Mouse (Mus musculus) intestine, postnatal 0 days (tissue): ENCODE measurements at regions not wholly inside any gene's neighbourhood (a gene's known extent, or its start where the extent isn't known, plus 50 kb on each side); places are given as distances from the start of the nearest gene placed in this dataset.

ENCODE experiments used
- ATAC-seq: fragments of 200-750 bp; cut with Nextera tagmentation; 2 replicates; pipeline ENCODE4 v1.8.0; 2017; ENCODE audit warnings: mild to moderate bottlenecking, moderate TSS enrichment, moderate library complexity
- H3K27ac ChIP-seq: fragments of 300-500 bp; sonication (generic); 2 replicates; pipeline ENCODE4 v1.5.1; 2014; ENCODE audit warnings: mild to moderate bottlenecking, low read depth, low read length, moderate library complexity
- H3K27me3 ChIP-seq: fragments of 300-500 bp; sonication (generic); replicated peaks from 2 replicates; pipeline ENCODE4 v1.6.1; 2014; ENCODE audit warnings: low read length, mixed read lengths; ENCODE audit not compliant: control insufficient read depth, insufficient read depth
- H3K36me3 ChIP-seq: fragments of 300-500 bp; sonication (generic); 2 replicates; pipeline ENCODE4 v1.6.1; 2014; ENCODE audit warnings: mild to moderate bottlenecking, moderate library complexity; ENCODE audit not compliant: control insufficient read depth, insufficient read depth
- H3K4me1 ChIP-seq: fragments of 300-500 bp; sonication (generic); replicated peaks from 2 replicates; pipeline ENCODE4 v1.6.1; 2014; ENCODE audit warnings: antibody characterized with exemption, low read length, mixed read lengths; ENCODE audit not compliant: control insufficient read depth, insufficient read depth
- H3K4me2 ChIP-seq: fragments of 300-500 bp; sonication (generic); replicated peaks from 2 replicates; pipeline ENCODE4 v1.6.1; 2014; ENCODE audit warnings: low read depth, mild to moderate bottlenecking, moderate library complexity
- H3K4me3 ChIP-seq: fragments of 300-500 bp; sonication (generic); 2 replicates; pipeline ENCODE4 v1.5.1; 2014; ENCODE audit warnings: low read depth, low read length
- H3K9ac ChIP-seq: fragments of 300-500 bp; sonication (generic); 2 replicates; pipeline ENCODE4 v1.6.1; 2014; ENCODE audit warnings: mild to moderate bottlenecking, low read depth, low read length
- H3K9me3 ChIP-seq: fragments of 300-500 bp; sonication (generic); 2 replicates; pipeline ENCODE4 v1.6.1; 2016; ENCODE audit warnings: mixed run types; ENCODE audit not compliant: control insufficient read depth
- CTCF ChIP-seq: sonication (generic); IDR thresholded peaks from 2 replicates; pipeline ENCODE4 v1.5.1; 2016; ENCODE audit warnings: low read depth, mild to moderate bottlenecking, control low read depth, antibody characterized with exemption, moderate library complexity
- WGBS: fragments of 180-500 bp; shearing (Covaris S2); extraction: QIAGEN DNeasy Blood & Tissue Kit; methylation state at CpG from one replicate; pipeline ENCODE4 v1.1.7; 2014; 5-methylcytosine and 5-hydroxymethylcytosine counted together

DNA sequence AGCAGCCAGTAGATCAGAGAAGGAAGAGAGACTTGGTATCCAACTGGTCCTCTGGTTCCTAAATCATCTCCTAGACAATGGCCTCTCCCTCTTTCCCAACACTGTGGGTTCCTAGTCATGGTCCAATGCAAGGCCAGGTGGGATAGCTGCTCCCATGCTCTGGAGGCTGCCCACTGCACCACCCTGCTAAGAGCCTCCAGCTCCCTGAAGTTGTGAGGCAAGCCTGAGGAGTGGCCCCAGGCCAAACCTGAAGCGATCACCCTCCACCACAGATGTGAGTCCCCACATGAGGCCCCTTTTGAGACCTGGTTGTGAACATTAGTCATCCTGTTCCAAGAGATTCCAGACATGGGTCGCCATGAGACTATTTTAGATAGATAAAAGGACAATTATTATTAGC, 96.5 kb upstream of the Ret start:
- Histone ChIP-seq H3K36me3 (no peaks in the 10 kb centered on the region), H3K9me3 (no peaks in the 10 kb centered on the region), H3K9ac (no peak overlapping the region), H3K27ac (no peak overlapping the region), H3K27me3 (no peaks in the 10 kb centered on the region), H3K4me1 (no peaks in the 10 kb centered on the region), H3K4me3 (no peak overlapping the region), H3K4me2 (no peak overlapping the region)
- no peak for ATAC-seq
- WGBS: 71% methylated on average over 2 of the region's 2 CpGs
- no peak for TF ChIP-seq CTCF

DNA sequence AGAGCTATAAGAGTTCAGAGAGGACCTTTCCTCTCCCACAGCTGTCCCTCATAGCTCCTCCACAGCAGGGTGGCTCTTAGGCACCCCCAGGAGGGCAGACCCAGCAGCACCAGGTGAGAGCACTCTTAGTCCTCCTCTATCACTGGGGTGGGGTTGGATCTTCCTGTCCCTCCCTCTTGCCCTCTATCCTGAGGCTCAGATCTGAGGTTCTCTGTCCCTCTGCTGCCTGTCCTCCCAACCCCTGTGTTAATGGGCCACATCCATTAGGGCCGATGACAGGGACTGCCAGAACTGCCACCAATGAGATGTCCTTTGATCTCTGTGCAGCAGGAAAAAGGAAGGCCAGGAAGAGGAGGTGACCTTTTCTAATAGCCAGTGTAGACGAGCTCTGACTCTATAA, 95.4 kb upstream of the Ret start:
- ATAC-seq: no peak
- WGBS: 37% methylated on average over 2 of the region's 2 CpGs
- TF ChIP-seq CTCF: no peak
- Histone ChIP-seq H3K27me3 (no peaks in the 10 kb centered on the region), H3K9me3 (no peaks in the 10 kb centered on the region), H3K27ac (no peak overlapping the region), H3K4me2 (no peak overlapping the region), H3K4me3 (no peak overlapping the region), H3K9ac (no peak overlapping the region), H3K4me1 (no peaks in the 10 kb centered on the region), H3K36me3 (no peaks in the 10 kb centered on the region)

DNA sequence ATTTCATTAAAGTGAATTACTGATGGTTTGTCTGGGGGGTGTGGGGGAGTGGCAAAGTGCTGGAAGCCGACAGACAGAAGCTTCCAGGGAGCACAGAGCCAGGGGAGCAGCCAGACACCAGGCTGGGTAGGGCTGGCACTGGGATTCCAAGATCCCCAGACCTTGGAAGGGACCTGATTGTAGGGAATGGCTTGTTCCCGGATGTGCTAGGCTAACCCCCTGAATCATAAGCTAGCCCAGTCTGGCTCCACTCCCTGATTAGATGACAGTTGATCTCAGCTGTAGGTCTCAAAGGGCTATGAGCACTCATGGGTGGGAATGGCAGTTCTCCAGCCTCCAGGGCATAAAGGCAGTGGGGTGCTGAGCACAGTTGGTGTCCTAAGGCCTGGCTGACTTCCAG, 94.8 kb upstream of the Ret start:
- H3K4me2 ChIP-seq: no peak overlapping the region
- H3K27me3 ChIP-seq: no peaks in the 10 kb centered on the region
- H3K4me1 ChIP-seq: no peaks in the 10 kb centered on the region
- no peak overlapping the region for H3K4me3 ChIP-seq
- H3K9ac ChIP-seq: no peak overlapping the region
- TF ChIP-seq CTCF: no peak
- H3K9me3 ChIP-seq: no peaks in the 10 kb centered on the region
- no peak overlapping the region for H3K27ac ChIP-seq
- 59% methylated on average over 2 of the region's 2 CpGs for WGBS
- H3K36me3 ChIP-seq: no peaks in the 10 kb centered on the region
- ATAC-seq: no peak

DNA sequence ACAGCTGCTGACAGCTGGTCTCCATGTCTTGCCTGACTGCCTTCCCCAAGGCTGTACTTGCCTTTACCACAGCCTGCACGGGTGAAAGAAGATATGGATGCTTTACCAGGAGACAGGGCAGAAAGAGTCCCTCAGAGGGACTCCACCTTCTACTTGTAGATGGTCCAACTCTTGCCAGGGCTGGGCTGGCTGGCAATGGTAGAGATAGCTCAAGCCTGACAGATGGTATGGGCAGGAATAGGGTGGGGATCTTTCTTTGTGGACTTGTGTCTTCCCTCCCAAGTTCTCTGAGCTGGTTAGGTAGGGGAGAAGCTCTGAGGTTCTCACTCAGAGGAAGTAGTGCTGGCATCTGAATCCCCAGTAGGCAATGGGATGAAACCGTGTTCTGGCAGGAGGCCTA, 93.9 kb upstream of the Ret start:
- Histone ChIP-seq H3K4me3 (no peak overlapping the region), H3K9me3 (no peaks in the 10 kb centered on the region), H3K4me2 (no peak overlapping the region), H3K9ac (no peak overlapping the region), H3K27ac (no peak overlapping the region), H3K4me1 (no peaks in the 10 kb centered on the region), H3K36me3 (no peaks in the 10 kb centered on the region), H3K27me3 (no peaks in the 10 kb centered on the region)
- TF ChIP-seq CTCF: no peak
- ATAC-seq: no peak
- 65% methylated on average over 2 of the region's 2 CpGs for WGBS

DNA sequence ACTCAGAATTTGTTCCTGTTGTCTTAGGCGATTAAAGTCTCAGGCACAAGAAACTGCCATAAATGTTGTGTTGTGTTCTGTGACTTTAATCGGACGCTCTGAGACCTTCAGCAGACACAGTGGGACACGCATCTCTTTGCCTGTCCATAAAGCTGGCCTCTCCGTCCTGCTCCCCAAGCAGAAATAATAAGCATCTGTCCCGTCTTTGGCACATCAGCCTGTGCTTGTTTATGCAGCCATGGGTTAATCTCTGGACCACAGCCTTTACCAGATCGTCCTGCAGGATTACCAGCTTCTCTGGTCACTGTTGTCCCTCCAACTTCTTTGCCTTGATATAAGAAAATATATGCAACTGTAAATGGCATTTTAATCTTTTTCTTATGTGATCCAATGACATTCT, 87.7 kb upstream of the Ret start:
- 75% methylated on average over 7 of the region's 7 CpGs for WGBS
- Histone ChIP-seq H3K27ac (no peak overlapping the region), H3K9ac (no peak overlapping the region), H3K9me3 (no peaks in the 10 kb centered on the region), H3K27me3 (no peaks in the 10 kb centered on the region), H3K4me3 (no peak overlapping the region), H3K36me3 (no peaks in the 10 kb centered on the region), H3K4me1 (no peaks in the 10 kb centered on the region), H3K4me2 (no peak overlapping the region)
- no peak for TF ChIP-seq CTCF
- ATAC-seq: no peak

DNA sequence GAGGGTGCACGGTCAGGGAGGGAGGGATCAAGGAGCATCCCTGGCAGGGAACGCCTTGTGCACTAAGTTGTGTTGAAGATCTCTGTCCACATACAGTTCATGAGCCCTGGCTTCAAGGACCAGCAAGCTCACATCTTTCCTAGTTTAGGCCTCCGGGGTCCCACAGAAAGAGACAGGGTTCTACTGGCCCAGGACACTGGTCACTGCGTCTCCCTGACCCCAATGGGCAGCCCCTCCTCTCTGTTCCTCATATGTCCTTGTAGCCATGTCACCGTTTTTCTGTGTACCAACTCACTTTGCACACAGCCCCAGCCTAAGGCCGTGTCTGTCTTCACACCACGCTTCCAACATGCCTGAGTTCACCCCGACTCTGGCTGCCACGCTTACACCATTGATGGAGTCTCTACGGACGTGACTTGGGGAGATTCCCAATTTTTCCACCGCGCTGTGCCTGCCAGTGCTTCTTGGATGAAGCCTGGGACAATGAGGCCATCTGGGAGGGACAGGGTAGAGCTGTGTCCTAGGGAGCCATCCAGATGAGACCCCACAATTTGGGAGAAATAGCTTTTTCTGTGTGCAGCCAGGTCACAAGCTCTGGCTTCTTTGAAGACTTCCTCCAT, 86.5 kb upstream of the Ret start:
- H3K9me3 ChIP-seq: no peaks in the 10 kb centered on the region
- 88% methylated on average over 13 of the region's 13 CpGs for WGBS
- no peak for ATAC-seq

DNA sequence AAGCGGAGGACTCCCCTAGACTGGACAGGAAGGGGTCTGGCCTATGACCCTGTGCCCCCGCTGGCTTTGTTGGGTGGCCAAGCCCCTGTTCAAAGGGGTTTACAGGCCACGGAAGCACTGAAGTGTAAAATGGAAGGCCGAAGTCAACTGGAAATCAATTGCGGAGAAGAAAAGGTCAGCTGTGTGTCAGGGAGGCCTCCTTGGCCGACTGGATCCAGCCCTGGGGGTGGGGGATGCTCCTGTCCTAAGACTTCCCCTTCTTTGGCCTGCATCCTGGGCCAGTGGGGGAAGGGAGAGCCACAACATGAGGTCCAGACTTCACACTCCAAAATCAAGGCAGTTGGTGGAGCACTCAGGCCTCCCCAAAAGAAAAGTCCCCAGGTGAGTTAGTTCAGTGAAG, 66.4 kb upstream of the Ret start:
- Histone ChIP-seq H3K9ac (no peak overlapping the region), H3K4me1 (no peaks in the 10 kb centered on the region), H3K36me3 (no peaks in the 10 kb centered on the region), H3K27ac (no peak overlapping the region), H3K9me3 (no peaks in the 10 kb centered on the region), H3K27me3 (no peaks in the 10 kb centered on the region), H3K4me2 (no peak overlapping the region), H3K4me3 (no peak overlapping the region)
- TF ChIP-seq CTCF: no peak
- 61% methylated on average over 6 of the region's 6 CpGs for WGBS
- ATAC-seq: no peak

More for the DNA sequence above, 86.5 kb upstream of the Ret start:
- Histone ChIP-seq H3K27me3 (no peaks in the 10 kb centered on the region), H3K4me3 (no peak overlapping the region), H3K27ac (no peak overlapping the region), H3K4me2 (no peak overlapping the region), H3K4me1 (no peaks in the 10 kb centered on the region), H3K36me3 (no peaks in the 10 kb centered on the region), H3K9ac (no peak overlapping the region)
- TF ChIP-seq CTCF: no peak
